Mouse (Mus musculus) cortical plate, adult 2 months (tissue): ENCODE measurements around the gene Cbr4. TPM values are rescaled to one million over a fixed set of nuclear protein-coding genes. Genes with fewer than 3 reads are reported as not detected.

Experiments used
- H3K27ac ChIP-seq: fragments of 200-500 bp; 2 replicates; pipeline ENCODE4 v1.5.1; 2012; ENCODE audit warnings: low read length, control low read depth, inconsistent platforms; ENCODE audit not compliant: insufficient read depth
- H3K4me1 ChIP-seq: fragments of 200-500 bp; 2 replicates; pipeline ENCODE4 v1.6.1; 2011; ENCODE audit warnings: low read length; ENCODE audit not compliant: control insufficient read depth, insufficient read depth
- H3K4me3 ChIP-seq: fragments of 200-500 bp; 2 replicates; pipeline ENCODE4 v1.5.1; 2011; ENCODE audit warnings: mild to moderate bottlenecking, low read length, control low read depth; ENCODE audit not compliant: insufficient read depth
- CTCF ChIP-seq: fragments of 200-500 bp; IDR thresholded peaks from 2 replicates; pipeline ENCODE4 v1.5.1; 2011; ENCODE audit warnings: mild to moderate bottlenecking, control low read depth, low read length; ENCODE audit not compliant: insufficient read depth; ENCODE audit errors: extremely low read depth
- POLR2A ChIP-seq: fragments of 200-500 bp; IDR thresholded peaks from 2 replicates; pipeline ENCODE4 v1.6.1; 2011; ENCODE audit warnings: mild to moderate bottlenecking, low read length, control low read depth; ENCODE audit not compliant: insufficient read depth; ENCODE audit errors: extremely low read depth
- polyA plus RNA-seq: library from polyadenylated mRNA; depleted of rRNA; stranded (reverse); fragments of >200 nt; gene quantifications from 2 replicates; pipeline ENCODE4 v1.2.3, GENCODE M21; 2012

Cbr4 gene
- polyA plus RNA-seq, 1 experiment: 19.3 TPM

GRCm38 (mm10) chr8:61516745-61517501 lies 29.4 kb downstream of the Cbr4 start:
- TF ChIP-seq POLR2A (no peak), CTCF (no peak)
- Histone ChIP-seq H3K27ac (no peak overlapping the region), H3K4me1 (no peaks in the 10 kb centered on the region), H3K4me3 (no peak overlapping the region)

DNA sequence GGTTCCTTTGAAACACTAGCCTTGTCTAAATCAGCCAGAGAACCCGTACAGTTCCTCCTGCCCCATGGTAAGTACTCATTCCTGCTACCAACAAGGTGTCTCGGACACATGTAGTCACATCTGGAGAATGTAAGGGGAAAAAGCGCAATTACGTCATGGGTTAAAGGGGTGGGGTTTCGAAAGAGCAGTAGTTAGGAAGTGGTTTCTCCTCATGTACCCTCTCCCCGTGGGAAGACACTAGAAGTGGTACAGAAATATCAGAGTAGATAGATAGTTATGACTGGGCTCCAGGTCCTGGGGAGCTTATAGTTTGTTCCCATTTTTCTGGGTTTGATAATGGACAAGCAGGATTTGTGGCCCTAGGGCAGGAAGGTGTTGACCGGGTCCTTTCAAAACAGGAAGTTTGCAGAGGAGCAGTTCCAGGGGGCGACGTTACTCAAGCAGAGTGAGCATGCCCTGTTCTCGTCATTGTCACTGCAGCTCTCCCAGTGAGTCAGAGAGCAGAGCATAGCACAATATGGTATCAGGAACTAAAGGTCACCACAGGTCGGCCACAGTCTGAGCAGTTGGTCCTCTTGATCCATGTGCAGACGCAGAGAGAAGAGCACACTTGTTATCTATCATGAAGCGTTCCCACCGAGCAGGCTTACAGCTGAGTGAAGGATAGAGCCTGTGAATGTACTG lies 30.1 kb downstream of the Cbr4 start:
- Histone ChIP-seq H3K4me3 (no peak overlapping the region), H3K4me1 (no peaks in the 10 kb centered on the region), H3K27ac (no peak overlapping the region)
- TF ChIP-seq CTCF: no peak
- no peak for TF ChIP-seq POLR2A

DNA sequence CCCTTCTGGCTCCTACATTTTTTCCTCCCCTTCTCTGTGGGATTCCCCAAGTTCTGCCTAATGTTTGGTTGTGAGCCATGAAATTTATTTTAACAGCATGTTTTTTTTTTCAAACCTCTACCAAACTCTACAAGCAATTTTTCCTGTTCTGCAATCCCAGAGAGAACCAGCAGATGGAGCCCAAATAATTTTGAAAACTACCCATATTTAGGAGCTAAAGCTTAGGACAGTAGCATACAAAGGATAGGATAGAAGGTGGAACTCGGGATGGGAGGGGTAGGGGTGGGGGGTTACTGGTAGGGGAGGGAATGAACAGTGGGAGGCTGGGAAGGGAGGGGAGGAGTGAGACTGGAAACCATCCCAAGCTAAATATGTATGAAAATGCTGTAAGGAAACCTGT lies 34.6 kb downstream of the Cbr4 start:
- TF ChIP-seq CTCF (no peak), POLR2A (no peak)
- H3K4me3 ChIP-seq: no peak overlapping the region
- H3K27ac ChIP-seq: no peak overlapping the region
- no peaks in the 10 kb centered on the region for H3K4me1 ChIP-seq

- Histone ChIP-seq H3K4me1 (no peaks in the 10 kb centered on the region), H3K4me3 (no peak overlapping the region), H3K27ac (no peak overlapping the region)
- no peak for TF ChIP-seq CTCF
- no peak for TF ChIP-seq POLR2A
These were observed 39.5 kb downstream of the Cbr4 start for GRCm38 (mm10) chr8:61527037-61527436.

DNA sequence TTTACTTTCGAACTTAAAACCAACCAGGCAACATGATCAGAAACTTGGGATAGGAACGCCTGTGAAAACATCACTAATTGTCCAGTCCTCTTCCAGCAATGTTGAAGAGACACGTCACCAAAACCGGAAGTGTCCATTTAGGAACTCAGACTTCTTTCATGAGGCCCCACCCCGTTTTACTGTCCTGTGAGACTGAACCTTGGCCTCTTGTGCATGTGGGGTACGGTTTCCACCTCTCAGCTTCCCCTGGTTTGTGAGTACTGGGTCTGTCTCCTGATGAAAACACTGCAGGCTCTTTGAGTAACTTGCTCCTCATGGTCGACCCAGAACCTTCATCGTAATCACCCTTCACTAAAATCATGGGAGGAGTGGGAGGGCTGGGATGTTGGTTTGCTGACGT lies 40.7 kb downstream of the Cbr4 start:
- Histone ChIP-seq H3K4me3 (no peak overlapping the region), H3K27ac (no peak overlapping the region), H3K4me1 (no peaks in the 10 kb centered on the region)
- TF ChIP-seq CTCF (no peak), POLR2A (no peak)

GRCm38 (mm10) chr8:61528642-61529041 lies 41.1 kb downstream of the Cbr4 start:
- Histone ChIP-seq H3K4me1 (no peaks in the 10 kb centered on the region), H3K4me3 (no peak overlapping the region), H3K27ac (no peak overlapping the region)
- TF ChIP-seq POLR2A (no peak), CTCF (no peak)

DNA sequence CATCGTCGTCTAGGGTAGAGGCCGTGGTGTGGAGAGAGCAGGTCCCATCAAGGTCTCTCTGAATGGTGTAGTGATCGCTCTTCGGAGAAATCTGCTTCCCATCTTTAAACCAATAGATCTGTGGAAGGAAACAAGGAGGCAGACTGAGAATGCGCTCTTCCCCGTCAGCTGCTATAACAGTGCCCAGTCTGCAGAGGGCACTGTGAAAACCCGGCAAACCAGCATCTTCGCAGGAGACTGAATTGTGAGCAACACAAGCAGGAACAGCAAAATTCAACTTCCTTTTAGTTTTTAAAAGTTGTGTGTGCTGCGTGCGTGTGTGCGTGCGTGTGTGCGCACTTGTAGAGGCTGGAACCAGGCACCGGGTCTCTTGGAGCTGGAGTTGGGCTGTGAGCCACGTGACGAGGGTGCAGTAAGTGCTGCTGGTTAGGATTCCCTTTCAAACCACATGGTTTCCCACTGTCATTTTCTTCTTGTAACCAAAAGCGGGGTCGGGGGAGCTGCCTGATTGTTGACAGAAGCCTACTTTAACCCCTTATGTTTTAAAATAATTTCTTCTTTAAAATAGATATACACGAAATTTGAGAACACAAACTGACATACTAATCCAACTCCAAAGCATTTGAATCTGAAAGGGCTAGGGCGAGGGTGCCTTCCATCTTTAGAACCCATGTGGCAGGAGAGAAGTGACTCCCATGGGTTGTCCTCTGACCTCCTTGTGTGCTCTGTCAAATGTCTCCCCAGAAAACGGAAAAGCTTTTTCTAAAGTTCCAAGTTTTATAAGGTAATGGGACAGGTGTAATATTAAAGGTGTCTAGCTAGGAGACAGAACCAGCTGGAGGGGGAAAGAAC lies 44.6 kb downstream of the Cbr4 start:
- peak; percentile 51 for TF ChIP-seq CTCF
- TF ChIP-seq POLR2A: no peak
- no peaks in the 10 kb centered on the region for H3K4me1 ChIP-seq

DNA sequence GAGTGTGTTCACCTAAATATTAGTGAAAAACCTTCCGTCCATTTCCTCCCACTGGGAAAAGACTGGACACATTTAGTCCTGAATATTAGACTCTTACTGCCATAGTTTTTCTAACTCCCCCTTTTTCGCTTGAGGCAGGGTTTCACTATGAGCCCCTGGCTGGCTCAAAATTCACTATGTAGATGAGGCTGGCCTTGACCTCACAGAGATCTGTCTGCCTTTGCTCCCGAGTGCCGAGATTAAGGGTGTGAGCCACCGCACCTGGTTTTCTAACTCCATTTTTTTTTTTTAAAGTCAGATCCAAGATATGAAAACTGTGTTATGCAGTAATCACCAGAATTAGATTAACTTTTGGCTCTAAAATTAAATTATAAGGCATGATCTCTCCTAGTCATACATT lies 45.3 kb downstream of the Cbr4 start:
- TF ChIP-seq POLR2A: no peak
- TF ChIP-seq CTCF: no peak
- Histone ChIP-seq H3K27ac (no peak overlapping the region), H3K4me3 (no peak overlapping the region), H3K4me1 (no peaks in the 10 kb centered on the region)

More for the DNA sequence above, 44.6 kb downstream of the Cbr4 start:
- H3K4me3 ChIP-seq: no peak overlapping the region
- H3K27ac ChIP-seq: no peak overlapping the region

GRCm38 (mm10) chr8:61533356-61533926 lies 45.9 kb downstream of the Cbr4 start:
- Histone ChIP-seq H3K27ac (no peak overlapping the region), H3K4me3 (no peak overlapping the region), H3K4me1 (no peaks in the 10 kb centered on the region)
- no peak for TF ChIP-seq CTCF
- no peak for TF ChIP-seq POLR2A

DNA sequence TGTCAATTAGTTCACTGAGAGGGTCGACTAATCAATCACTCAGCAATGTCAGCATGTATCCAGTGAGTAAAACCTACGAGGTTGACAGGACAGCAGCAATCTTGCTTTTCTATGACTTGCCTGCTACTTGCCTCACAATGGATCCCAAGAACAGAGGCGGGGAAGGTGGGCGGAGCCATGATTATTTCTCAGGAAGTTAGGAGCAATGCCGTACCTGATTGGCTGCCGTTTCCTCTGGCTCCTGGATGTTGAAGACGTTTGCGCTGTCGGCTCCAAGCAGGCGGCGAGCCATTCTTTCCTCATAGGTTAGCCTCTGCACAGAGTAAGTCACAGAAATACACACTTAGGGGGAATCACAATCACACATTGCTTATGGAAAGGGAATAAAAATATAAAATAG lies 47.9 kb downstream of the Cbr4 start:
- TF ChIP-seq CTCF (no peak), POLR2A (no peak)
- no peaks in the 10 kb centered on the region for H3K4me1 ChIP-seq
- H3K27ac ChIP-seq: no peak overlapping the region
- H3K4me3 ChIP-seq: no peak overlapping the region
